Mouse (Mus musculus): ENCODE data around the gene Cyp4x1. TPM values are rescaled to one million over a fixed set of nuclear protein-coding genes. Genes with fewer than 3 reads are reported as not detected.
A peak's percentile ranks its signal among the peaks of the same experiment; 100 is the strongest.

The Cyp4x1 gene
- polyA plus RNA-seq, 1 experiment from 2014 or later: 10.2 TPM

- ATAC-seq (ENCODE audit: low FRiP score) (peak; percentile 72), DNase-seq (ENCODE audit: low spot score) (peak; percentile 30)
- H3K4me2 ChIP-seq (replicated peaks): peak overlapping the region; percentile 72
- under 1% methylated on average over 30 of the region's 31 CpGs for whole genome bisulfite sequencing
- H3K27ac ChIP-seq: no peak overlapping the region
- peak overlapping the region; percentile 52 for H3K9ac ChIP-seq
- peak overlapping the region; percentile 30 for H3K4me3 ChIP-seq (replicated peaks; ENCODE audit: low read length)
- H3K9me3 ChIP-seq (ENCODE audit: control insufficient read depth, low read length): no peaks in the 10 kb centered on the region
- H3K36me3 ChIP-seq (replicated peaks; ENCODE audit: control insufficient read depth, insufficient read depth): no peaks in the 10 kb centered on the region
- H3K4me1 ChIP-seq (replicated peaks; ENCODE audit: control insufficient read depth, insufficient read depth, low read length): peaks cover 16% of the 10 kb centered on the region
- peaks cover 43% of the 10 kb centered on the region for H3K27me3 ChIP-seq (ENCODE audit: control insufficient read depth, insufficient read depth, low read length)
These were observed 38.2 kb downstream of the Cyp4x1 start for GRCm38 (mm10) chr4:115095671-115096434.

- H3K27me3 ChIP-seq (ENCODE audit: control insufficient read depth, insufficient read depth, low read length): peaks cover 40% of the 10 kb centered on the region
- WGBS: 72% methylated on average over 2 of the region's 2 CpGs
- no peak for ATAC-seq (ENCODE audit: low FRiP score)
These were observed 40.0 kb downstream of the Cyp4x1 start for GRCm38 (mm10) chr4:115094056-115094455.

GRCm38 (mm10) chr4:115093331-115093864 is 40.7 kb downstream of the Cyp4x1 start:
- ATAC-seq (ENCODE audit: low FRiP score) (no peak), DNase-seq (ENCODE audit: low spot score) (no peak)
- Histone ChIP-seq H3K4me2 (replicated peaks) (no peak overlapping the region), H3K9ac (no peak overlapping the region), H3K27me3 (ENCODE audit: control insufficient read depth, insufficient read depth, low read length) (peaks cover 45% of the 10 kb centered on the region), H3K4me3 (replicated peaks; ENCODE audit: low read length) (no peak overlapping the region), H3K9me3 (ENCODE audit: control insufficient read depth, low read length) (no peaks in the 10 kb centered on the region), H3K27ac (no peak overlapping the region), H3K4me1 (replicated peaks; ENCODE audit: control insufficient read depth, insufficient read depth, low read length) (peaks cover 16% of the 10 kb centered on the region), H3K36me3 (replicated peaks; ENCODE audit: control insufficient read depth, insufficient read depth) (no peaks in the 10 kb centered on the region)
- WGBS: 73% methylated on average over 4 of the region's 4 CpGs

More at GRCm38 (mm10) chr4:115094056-115094455, 40.0 kb downstream of the Cyp4x1 start:
- Histone ChIP-seq H3K9me3 (ENCODE audit: control insufficient read depth, low read length) (no peaks in the 10 kb centered on the region), H3K4me3 (replicated peaks; ENCODE audit: low read length) (no peak overlapping the region), H3K9ac (no peak overlapping the region), H3K4me2 (replicated peaks) (no peak overlapping the region), H3K4me1 (replicated peaks; ENCODE audit: control insufficient read depth, insufficient read depth, low read length) (peaks cover 16% of the 10 kb centered on the region), H3K27ac (no peak overlapping the region), H3K36me3 (replicated peaks; ENCODE audit: control insufficient read depth, insufficient read depth) (no peaks in the 10 kb centered on the region)
- no peak for DNase-seq (ENCODE audit: low spot score)

GRCm38 (mm10) chr4:115091806-115092205 is 42.3 kb downstream of the Cyp4x1 start:
- ATAC-seq (ENCODE audit: low FRiP score): no peak
- H3K4me1 ChIP-seq (replicated peaks; ENCODE audit: control insufficient read depth, insufficient read depth, low read length): peaks cover 13% of the 10 kb centered on the region
- H3K27me3 ChIP-seq (ENCODE audit: control insufficient read depth, insufficient read depth, low read length): peaks cover 45% of the 10 kb centered on the region
- H3K4me2 ChIP-seq (replicated peaks): no peak overlapping the region
- 92% methylated on average over 3 of the region's 3 CpGs for WGBS
- no peak overlapping the region for H3K9ac ChIP-seq
- DNase-seq (ENCODE audit: low spot score): no peak
- no peaks in the 10 kb centered on the region for H3K9me3 ChIP-seq (ENCODE audit: control insufficient read depth, low read length)
- H3K36me3 ChIP-seq (replicated peaks; ENCODE audit: control insufficient read depth, insufficient read depth): no peaks in the 10 kb centered on the region
- H3K4me3 ChIP-seq (replicated peaks; ENCODE audit: low read length): no peak overlapping the region
- no peak overlapping the region for H3K27ac ChIP-seq

- ATAC-seq (ENCODE audit: low FRiP score) (no peak), DNase-seq (ENCODE audit: low spot score) (no peak)
- Histone ChIP-seq H3K4me2 (replicated peaks) (no peak overlapping the region), H3K27me3 (ENCODE audit: control insufficient read depth, insufficient read depth, low read length) (peaks cover 35% of the 10 kb centered on the region), H3K9me3 (ENCODE audit: control insufficient read depth, low read length) (no peaks in the 10 kb centered on the region), H3K27ac (no peak overlapping the region), H3K9ac (no peak overlapping the region), H3K36me3 (replicated peaks; ENCODE audit: control insufficient read depth, insufficient read depth) (no peaks in the 10 kb centered on the region), H3K4me1 (replicated peaks; ENCODE audit: control insufficient read depth, insufficient read depth, low read length) (0 out of 2 replicates have a peak, but pooled peaks cover 2% of the 10 kb centered on the region), H3K4me3 (replicated peaks; ENCODE audit: low read length) (no peak overlapping the region)
- WGBS: 80% methylated on average over 2 of the region's 2 CpGs
These were observed 43.5 kb downstream of the Cyp4x1 start for GRCm38 (mm10) chr4:115090592-115090991.

- 34% methylated on average over 11 of the region's 11 CpGs for WGBS
- Histone ChIP-seq H3K36me3 (replicated peaks; ENCODE audit: control insufficient read depth, insufficient read depth) (no peaks in the 10 kb centered on the region), H3K27ac (no peak within 1 kb of the TSS), H3K9me3 (ENCODE audit: control insufficient read depth, low read length) (no peaks in the 10 kb centered on the region), H3K4me3 (replicated peaks; ENCODE audit: low read length) (no peak within 1 kb of the TSS), H3K4me1 (replicated peaks; ENCODE audit: control insufficient read depth, insufficient read depth, low read length) (no peaks in the 10 kb centered on the region), H3K9ac (no peak within 1 kb of the TSS), H3K27me3 (ENCODE audit: control insufficient read depth, insufficient read depth, low read length) (peaks cover 22% of the 10 kb centered on the region; the same call in 1 of the 2 replicates), H3K4me2 (replicated peaks) (no peak within 1 kb of the TSS)
- DNase-seq (ENCODE audit: low spot score) (no peak), ATAC-seq (ENCODE audit: low FRiP score) (no peak)
These were observed 45.3 kb downstream of the Cyp4x1 start, which contains the start of gene Pdzk1ip1 for GRCm38 (mm10) chr4:115088611-115089338. TSS of gene Pdzk1ip1 (plus strand) at chr4:115088708.

GRCm38 (mm10) chr4:115086763-115087415 is 47.2 kb downstream of the Cyp4x1 start:
- no peak overlapping the region for H3K4me3 ChIP-seq (replicated peaks; ENCODE audit: low read length)
- H3K9ac ChIP-seq: no peak overlapping the region
- H3K27ac ChIP-seq: no peak overlapping the region
- no peaks in the 10 kb centered on the region for H3K9me3 ChIP-seq (ENCODE audit: control insufficient read depth, low read length)
- WGBS: 52% methylated on average over 3 of the region's 3 CpGs
- DNase-seq (ENCODE audit: low spot score) (no peak), ATAC-seq (ENCODE audit: low FRiP score) (no peak)
- peaks cover 22% of the 10 kb centered on the region; the same call in 1 of the 2 replicates for H3K27me3 ChIP-seq (ENCODE audit: control insufficient read depth, insufficient read depth, low read length)
- H3K4me1 ChIP-seq (replicated peaks; ENCODE audit: control insufficient read depth, insufficient read depth, low read length): no peaks in the 10 kb centered on the region
- H3K4me2 ChIP-seq (replicated peaks): no peak overlapping the region
- H3K36me3 ChIP-seq (replicated peaks; ENCODE audit: control insufficient read depth, insufficient read depth): no peaks in the 10 kb centered on the region

- H3K27ac ChIP-seq: no peak overlapping the region
- H3K27me3 ChIP-seq (ENCODE audit: control insufficient read depth, insufficient read depth, low read length): peaks cover 22% of the 10 kb centered on the region; the same call in 1 of the 2 replicates
- ATAC-seq (ENCODE audit: low FRiP score): no peak
- no peaks in the 10 kb centered on the region for H3K36me3 ChIP-seq (replicated peaks; ENCODE audit: control insufficient read depth, insufficient read depth)
- no peaks in the 10 kb centered on the region for H3K4me1 ChIP-seq (replicated peaks; ENCODE audit: control insufficient read depth, insufficient read depth, low read length)
- DNase-seq (ENCODE audit: low spot score): no peak
- WGBS: 74% methylated on average over 4 of the region's 4 CpGs
- H3K4me3 ChIP-seq (replicated peaks; ENCODE audit: low read length): no peak overlapping the region
- H3K9ac ChIP-seq: no peak overlapping the region
- no peaks in the 10 kb centered on the region for H3K9me3 ChIP-seq (ENCODE audit: control insufficient read depth, low read length)
- H3K4me2 ChIP-seq (replicated peaks): no peak overlapping the region
These were observed 47.8 kb downstream of the Cyp4x1 start for GRCm38 (mm10) chr4:115086257-115086656.
